Mouse (Mus musculus) kidney, adult 11 months (tissue): Measurements from ENCODE around the gene Reps1.
A peak's percentile ranks its signal among the peaks of the same experiment; 100 is the strongest.

Source experiments
- DNase-seq: peaks from one replicate; pipeline ENCODE4 v3.0.0; 2022

Gene Reps1

DNA sequence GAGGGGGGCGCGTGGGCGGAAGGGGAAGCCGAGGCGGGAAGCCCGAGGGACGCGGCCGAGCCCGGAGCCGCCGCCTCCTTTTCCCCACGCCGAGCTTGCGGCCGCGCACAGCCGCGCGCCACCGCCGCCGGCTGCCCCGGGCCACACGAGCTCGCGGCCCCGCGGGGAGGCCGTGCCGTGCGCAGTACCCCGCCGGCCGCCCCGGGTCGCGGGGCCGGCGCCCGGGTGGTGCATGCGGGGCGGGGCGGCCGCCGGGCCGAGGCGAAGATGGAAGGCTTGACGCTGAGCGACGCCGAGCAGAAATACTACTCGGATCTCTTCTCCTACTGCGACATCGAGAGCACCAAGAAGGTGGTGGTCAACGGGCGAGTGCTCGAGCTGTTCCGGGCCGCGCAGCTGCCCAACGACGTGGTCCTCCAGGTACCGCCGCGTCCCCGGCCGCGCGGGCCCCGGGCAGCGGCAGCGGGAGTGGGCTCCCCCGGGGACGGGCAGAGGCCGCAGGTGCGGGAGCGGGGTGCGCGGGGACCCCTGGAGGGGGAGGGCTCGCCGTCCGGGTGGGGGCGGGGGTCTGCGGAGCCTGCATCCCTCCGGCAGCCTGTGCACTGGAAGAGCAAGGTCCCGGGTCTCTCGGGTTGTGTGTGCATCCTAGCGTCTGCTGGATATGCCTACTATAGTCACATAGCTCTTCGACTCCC, at the start of gene Reps1:
Gene Reps1, plus strand, starts transcription at position 166 of the 695 bp plus-strand sequence.
- DNase-seq = no peak

DNA sequence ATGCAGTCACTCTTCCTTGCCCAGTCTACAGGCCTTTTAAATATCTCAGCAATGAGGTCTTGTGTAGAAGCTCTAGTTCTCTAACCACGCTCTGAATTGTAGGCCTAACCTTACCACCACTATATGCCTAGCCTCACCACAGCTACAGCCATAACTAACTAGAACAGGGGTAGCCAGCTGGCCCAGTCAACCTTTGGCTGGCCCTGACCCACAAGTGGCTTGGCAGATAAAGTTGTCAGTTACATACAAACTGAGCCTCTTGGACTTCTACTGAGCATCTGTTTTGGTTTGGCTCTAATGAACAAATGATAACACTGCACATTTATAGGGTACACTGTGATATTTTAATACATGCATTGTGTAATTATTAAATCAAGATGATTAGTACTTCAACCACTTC, 48.9 kb upstream of the Reps1 start:
- DNase-seq = no peak

DNA sequence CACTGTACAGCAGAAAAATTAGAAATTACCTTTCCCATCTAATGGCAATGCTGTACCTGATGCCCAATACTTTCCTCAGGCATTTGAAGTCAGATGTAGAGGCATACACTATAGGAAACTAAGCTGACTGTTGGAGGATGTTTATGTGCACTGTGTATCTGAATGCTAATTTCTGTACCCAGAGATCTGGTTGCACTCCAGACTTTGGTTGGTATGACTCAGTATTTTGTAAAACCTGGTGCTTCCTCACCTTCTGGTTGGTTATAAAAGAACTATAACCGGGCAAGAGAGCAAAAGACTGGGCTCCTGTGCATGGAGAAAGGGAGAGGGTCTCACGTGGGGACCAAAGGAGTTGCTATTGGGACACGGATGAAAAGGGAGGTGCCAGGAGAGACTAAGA, 48.4 kb upstream of the Reps1 start:
- DNase-seq = no peak

DNA sequence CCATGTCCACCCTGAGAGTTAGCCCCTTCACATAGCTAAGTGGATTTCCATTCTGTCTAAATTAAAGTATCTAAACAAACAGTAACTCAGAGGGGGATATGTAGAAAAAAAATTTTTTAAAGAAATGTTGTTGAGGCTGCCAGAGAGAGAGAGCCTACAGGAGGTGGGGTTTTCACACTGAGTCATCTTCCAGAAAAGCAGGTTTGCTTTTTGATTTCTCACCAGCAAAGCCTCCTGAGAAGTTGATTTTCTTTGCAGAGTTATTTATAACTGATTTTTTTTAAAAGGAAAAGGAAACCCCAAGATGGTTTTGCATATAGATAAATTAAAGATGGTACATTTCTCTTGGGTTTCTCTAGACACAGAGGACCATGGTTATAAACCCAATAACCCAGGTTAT, 47.5 kb upstream of the Reps1 start:
- no peak for DNase-seq

DNA sequence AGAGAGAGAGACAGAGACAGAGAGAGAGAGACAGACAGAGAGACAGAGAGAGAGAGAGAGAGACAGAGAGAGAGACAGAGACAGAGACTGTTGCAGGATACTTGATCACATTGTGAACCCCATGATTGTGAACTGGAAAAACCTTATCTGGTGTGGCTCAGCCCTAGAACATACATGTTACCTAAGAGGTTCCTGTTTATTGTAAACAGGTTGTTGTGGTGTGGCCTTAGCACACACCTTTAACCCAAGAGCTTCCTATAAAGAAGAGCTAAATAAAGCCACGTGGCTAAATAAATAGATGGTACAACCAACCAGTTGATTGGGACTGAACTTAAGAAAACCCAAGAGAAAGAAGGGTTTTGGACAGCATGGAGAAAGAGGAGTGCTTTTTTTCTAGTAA, 45.9 kb upstream of the Reps1 start:
- DNase-seq = no peak

DNA sequence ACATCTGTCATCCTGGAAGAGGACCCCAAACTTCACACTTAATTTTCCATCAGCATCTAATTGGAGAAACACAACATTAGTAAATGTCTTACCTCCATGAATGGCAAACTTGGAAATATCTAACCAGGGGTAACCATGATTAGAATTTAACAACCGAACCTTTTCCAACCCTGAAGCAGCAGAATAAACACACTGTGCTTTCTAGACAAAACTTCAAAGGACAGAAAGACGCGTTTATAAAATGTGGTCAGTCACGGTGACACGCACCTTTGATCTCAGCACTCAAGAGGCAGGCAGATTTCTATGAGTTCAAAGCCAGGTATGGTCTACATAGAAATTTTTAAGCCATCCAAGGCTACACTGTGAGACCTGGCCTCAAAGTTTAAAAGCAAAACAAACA, 43.9 kb upstream of the Reps1 start:
- no peak for DNase-seq

DNA sequence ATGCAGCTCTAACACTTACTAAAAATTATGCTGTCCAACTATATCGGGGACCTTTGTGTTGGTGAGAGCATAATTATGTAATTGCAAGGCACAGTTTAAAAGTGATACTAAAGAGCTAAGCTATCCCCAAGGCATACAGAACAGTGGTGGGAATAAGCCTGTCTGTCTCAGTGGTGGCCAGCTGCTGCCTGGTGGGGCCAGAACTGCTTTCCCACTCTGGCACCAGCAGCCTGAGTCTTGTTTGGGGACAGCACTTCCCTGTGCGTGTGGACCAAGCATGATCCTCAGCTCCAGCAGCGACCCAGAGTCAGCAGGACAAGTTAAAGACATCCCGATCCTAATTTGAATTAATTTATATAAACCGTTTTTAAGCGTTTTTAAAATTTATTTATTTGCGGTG, 35.2 kb upstream of the Reps1 start:
- DNase-seq = no peak

DNA sequence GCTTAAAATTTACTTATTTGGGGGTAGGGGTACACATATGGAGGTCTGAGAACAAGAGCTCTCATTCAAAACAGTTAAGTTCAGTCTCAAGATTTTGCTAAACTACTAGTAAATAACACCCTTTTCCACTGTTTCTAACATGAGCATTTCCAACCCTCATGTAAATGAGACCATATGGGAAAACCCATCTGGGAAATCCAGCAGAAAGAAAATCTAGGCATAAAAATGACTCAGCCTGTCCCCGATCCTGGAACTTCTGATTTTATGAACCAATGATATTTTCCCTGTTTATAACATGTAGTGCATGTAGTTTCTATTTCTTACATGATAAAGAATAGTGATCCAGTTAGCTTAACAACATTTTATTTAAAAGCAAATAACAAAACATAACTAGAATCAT, 34.8 kb upstream of the Reps1 start:
- DNase-seq = no peak

DNA sequence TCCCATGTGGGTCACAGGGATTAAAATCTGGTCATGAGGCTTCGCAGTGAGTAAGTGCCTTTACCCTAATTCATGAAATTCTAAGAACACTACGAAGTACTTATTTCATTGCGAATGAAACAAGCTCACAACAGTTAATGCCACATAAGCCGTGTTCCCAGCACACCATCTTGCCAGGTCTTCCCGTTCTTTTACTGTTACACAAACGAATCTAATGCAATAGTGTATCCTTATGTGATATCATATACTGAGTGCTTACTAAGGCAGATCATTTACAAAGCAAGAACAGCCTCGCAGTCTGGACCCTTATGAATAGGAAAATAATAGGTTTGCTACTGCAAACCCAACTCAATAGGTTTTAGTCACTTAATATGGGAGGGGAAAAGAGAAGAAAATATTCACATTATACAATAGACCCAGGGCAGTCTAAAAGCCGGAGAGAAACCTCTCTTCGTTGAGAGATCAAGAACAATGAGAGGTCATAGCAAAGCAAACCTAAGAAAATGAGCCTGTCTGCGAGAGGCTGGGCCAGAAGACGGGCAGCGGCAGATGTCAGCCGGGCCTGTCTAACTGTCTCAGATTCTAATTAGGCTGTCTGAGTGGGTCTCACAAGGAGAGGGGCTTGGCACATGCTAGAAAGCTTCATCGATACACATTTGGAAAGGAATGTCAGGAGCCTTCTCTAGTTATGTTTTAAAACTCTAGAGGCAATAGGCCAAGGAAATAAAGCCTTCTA, 33.9 kb upstream of the Reps1 start:
- no peak for DNase-seq

DNA sequence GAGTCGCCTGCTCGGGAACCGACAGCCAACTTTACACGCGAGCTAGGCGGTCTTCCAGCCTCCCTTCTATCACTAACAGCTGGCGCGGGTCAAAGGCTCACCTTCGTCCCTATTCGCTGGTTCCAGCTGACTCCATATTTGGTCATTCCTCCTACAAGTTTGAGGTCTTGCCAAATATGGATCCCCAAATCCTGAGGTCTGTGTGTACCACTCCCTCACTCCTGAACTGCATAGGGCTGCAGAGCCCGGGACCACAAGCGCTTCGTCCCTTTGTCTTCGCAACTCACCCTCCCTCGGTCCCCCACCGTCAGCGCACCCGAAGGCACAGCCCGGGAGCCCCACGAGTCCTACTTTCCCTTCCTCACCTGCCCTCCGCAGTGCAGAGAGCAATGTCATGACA, 33.3 kb upstream of the Reps1 start:
- DNase-seq = peak; percentile 78

DNA sequence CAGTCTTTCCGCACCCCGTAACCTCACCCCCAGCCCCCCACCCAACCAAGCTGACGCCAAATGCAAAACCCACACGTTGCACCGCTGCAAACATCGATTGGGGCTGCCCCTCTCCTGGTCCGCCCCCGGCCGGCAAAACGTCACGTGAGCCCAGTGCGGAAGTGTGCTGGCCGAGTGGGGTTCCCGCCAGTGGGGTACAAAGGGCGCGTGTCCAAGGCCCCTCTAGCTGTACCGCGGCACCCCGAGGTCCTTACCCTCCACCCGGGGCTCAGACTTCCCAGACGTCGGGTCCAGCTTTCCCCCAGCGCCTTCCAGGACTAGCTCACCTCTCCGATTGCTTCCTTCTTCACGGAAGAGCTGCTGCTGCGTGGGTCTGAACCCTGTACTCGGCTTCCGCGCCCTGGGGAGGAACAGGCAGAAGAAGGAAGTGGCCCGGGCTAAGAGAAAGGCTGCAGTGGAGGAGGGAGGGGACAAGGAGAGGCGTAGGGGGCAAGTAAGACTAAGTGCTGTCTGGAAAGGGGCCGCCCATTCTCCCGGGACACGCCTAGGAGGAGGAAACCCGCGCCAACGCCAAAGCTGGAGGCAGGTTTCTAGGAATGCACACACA, 32.8 kb upstream of the Reps1 start, which contains the start of gene Abracl:
Gene Abracl, minus strand, starts transcription at position 548 of the 607 bp plus-strand sequence.
- peak; percentile 73 for DNase-seq

DNA sequence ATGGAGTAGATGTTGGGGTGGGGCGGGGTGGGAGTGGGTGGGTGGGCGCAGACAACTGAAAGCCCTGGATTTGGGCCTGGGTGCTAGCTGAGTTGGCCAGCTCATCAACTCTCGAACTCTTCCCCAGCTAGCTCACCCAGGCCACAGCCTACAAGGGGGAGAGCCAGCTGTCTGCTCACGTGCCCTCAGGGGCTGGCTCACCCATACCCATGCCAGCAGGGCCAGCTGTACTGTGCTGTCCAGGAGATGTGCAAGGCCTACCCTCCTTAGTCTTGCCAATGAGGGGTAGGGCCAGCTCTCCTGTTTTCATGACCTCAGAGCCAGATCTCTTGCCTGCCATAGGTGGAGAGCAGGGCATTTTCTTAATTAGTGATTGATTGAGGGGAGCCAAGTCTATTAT, 21.3 kb upstream of the Reps1 start:
- DNase-seq = no peak

DNA sequence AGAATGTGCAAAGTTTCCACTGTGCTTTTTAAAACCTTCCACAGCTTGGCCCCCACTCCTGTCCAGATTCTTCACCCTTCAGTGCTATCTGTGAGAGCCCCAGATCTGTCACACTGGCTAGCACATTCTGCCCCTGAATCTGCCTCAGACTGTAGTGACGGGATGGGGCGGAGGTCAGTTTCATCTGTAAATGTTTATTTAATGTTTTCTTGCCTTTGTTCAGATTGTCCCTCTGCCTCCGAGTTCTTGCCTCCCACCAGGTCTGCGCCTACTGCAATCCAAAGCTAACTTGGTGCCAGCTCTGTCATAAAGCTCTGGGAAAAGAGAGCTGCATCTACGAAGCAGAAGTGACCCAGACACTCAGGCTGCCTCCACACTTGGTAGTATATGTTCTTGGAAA, 18.8 kb upstream of the Reps1 start:
- no peak for DNase-seq

DNA sequence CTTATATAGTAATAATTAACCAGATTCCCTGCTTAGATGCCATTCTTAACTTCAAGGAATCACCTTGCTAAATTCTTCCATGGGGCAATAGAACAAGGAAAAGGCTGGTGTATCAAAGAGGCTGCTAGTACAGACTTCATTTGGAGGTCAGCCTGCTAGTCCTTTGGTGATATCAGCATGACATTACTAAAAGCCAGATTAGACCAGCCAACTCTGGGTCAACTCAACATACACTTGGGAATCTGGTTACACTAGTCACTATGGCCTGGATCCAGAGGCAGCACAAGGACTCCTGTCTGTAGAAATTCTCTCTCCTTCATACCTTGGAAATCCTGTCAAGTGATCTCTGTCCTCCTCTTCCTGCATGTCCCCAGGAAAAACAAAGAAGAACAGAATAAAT, 9.3 kb upstream of the Reps1 start:
- DNase-seq = no peak

DNA sequence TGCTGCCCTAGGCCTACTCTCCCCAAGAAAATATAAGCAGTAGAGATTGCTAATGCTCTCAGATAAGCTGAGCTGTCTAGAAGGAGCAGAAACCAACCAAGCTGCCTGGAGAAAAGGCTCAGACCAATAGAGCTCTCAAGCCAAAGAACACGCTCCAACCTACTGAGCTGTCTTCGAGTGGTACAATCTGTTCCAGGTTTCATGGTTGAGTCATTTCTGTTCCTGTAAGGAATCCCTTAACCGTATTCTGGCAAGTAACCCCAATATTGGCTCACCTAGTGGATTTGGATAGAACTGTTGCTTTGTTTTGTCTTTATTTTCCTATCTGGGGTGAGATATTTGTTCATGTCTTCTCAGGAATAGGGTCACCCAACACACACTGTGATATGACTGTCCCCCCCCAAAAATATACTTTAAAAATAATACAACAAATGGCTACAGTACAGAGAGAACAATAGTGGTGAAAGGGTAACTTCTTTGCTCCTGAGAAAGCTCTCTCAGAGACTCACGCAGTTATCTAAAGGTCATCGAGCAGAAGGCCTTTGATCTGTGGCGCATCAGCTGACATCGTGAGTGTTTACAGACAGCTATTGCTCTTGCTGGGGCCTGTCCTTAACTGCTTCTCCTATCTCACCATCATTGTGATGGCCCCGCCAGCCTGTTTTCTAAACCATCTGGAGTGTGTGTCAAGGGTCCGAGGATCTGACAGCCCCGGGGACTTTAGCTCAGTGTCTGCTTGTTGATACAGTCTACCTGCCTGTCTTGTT, 8.1 kb upstream of the Reps1 start:
- DNase-seq = no peak

DNA sequence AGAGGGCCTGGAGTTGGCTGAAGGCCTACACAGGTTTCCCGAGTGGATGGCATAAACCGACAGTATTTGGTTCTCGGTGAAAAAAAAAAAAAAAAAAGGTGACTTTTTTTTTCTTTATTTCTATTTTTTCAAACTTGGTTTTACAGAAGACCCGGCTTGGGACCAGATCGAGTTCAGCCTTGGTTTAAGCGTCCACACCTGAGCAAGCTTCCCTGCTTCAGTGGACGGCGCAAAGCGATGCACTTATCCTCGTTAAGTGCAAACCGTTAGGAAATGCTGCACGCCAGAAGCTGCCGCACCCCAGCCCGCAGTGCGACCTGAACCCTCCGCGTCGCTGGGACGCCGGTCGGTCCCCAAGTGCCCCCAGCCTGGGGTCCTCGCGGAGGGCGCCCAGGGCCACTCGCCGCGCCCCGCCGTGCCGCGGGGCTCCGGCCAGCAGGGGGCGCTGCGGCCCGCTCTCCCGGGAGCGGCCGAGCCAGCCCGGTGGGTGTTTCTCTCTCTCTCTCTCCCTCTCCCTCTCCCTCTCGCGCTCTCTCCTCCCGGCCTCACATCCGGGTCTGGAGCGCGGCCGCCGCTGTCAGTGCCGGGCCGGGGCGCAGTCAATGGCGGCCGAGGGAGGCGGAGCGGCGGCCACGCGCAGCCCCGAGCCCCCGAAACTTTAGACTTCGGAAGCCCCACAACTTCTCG, 509 bp upstream of the Reps1 start:
- peak; percentile 79 for DNase-seq

DNA sequence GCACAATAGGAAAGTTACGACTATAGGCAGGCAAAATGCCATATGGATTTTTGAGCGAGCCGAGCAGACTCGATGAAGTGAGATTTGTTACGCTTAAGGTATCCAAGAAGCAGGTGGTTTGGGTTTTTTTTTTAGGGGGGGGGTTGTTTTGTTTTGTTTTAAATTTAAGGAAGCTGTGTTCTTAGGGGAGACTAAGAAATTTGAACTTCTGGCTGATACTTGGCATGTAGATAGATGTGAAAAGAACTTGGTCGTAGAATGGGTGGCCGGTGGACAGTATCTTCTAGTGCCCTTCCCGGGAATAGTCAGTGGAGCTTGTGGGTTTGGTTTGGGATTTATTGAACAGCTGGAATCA, 707 bp downstream of the Reps1 start:
- DNase-seq = no peak

DNA sequence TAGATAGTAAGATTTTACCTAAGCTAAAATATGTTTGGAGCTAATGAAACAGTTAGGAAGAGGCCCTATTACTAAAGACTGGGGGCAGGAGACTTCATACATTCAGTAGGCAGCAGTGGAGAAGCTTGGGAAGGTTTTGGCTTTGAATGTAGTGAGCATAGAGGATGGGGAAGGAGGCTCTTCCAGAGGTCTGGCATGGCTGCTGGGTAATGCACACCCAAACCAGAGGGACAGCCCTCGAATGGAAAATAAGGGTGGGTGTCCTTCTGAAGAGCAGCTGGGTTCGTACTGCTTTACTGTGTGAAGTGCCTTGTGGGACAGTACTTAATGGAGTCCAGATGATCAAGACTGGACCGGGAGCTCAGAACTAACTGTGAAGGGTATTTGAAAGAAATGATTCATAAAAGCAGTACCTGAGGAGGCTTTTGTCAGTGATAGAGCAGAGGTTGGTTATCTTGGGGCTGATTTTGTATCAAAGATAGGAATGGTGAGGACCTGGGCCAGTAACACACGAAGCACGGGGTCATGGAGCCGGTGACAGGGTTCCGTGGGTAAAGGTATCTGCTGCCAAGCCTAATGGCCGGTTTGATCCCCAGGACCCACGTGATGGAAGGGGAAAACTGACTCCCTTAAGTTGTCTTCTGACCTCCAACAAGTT, 3.1 kb downstream of the Reps1 start:
- DNase-seq = no peak

DNA sequence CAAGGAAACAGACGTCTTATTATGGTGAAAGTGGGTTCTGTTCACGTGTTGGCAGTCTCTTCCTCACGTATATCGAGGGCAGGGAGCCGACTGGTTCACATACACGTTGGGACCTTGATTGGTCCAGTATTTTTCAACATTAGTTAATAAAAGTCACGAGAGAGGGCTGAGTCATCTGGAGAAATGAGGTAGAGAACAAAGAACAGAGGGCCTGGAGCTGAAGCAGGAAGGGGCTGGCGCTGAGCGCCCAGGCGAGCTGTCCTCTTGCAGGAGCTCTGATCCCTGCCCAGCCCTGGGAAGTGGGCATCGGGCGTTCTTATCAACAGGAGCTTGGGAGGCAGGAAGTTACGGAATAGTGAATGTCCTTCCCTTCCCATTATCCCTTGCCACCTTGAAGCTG, 4.1 kb downstream of the Reps1 start:
- DNase-seq = no peak

DNA sequence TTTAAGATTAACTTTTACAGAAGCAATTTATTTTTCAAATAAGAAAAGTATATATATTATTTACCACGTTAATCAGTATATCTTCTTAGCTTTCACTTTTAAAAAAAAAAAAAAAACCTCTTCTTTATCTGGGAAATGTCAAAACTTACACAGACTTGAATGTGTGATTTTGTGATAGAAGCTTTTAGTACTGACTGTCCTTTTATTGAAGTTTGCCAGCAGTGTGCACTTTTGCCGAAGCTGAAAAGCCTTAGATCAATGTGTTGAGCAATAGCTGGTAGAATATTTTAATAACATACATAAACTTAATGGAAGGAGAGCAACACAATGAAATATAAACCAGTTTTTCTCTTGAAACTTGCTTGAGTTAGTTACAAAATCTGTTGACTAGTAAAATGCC, 5.1 kb downstream of the Reps1 start:
- DNase-seq = no peak

DNA sequence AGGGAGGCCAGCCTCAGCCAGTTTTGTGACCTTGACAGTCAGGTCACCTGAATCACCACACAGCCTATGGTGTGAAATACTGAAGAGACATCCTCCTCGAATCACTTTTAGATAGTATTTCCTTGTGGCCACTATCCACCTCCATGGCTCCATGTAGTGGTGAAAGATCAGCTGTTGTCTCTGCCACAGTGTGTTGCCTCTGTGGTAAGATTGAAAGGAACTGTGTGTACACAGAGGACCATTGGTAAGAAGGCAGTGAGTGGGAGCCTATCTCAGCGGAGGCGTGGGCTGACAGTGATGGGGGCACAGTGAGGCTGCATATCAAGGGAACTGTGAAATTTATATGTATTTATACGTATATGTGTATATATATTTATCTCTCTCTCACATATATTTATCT, 5.9 kb downstream of the Reps1 start:
- no peak for DNase-seq

DNA sequence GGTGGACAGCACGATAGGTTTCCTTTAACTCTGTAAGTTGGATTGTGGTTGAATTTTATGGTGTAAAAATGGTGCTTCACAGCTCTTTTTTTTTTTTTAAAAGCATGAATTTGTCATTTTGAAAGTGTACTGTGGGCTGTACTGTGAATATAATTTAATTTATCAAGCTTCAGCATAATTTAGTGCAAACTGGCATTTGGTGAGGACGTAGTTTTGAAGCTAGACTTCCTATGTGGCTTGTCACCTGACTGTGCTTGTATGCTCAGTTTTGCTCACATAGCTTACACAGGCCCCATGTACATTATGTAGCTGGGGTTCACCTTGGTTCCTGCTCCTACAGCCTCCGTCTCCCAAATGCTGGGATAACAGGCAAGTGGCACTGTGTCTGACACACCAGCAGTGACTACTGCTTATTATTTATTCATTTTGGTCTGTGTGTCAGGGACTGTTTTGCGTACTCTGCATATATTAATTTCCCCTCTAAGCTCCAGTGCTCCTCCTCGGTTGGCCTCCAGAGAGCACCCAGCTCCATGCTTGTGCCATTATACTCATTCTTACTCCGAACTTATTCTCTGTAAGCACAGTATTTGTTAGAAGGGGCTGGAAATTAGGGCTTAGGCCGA, 9.1 kb downstream of the Reps1 start:
- DNase-seq = no peak
